In the genomic region with DNA sequence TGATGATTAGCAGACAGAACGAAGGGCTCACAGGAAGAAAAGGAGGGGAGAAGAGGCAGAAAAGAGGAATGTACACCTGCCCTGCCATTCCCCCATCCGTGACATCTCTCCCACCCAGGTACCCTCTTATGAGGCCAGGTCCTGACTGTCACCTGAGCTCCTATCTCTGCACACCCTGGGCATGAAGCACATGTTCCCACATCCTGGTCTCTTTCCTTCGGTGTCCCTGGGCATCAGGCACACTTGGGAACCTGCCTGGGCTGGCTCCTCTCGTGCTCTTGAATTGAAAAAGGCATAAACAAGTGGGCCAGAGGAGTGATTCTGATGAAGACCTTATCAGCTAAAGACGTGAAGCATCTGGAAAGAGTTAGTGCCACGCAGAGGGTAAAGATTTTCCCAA, we compare ENCODE assay signal across 5 mouse cellular contexts.
"Had no signal": no experiment of that assay in that cellular context is flagged by ENCODE, and none has a peak within 500 bp of the region (broad histone marks: within the 10 kb centered on the region; RNA-seq: fewer than 3 reads in every experiment).

No protein-coding gene starts in this region.

- DNase-seq: gastrocnemius, postnatal 36 days; liver, embryonic 13.5 days had no signal

- ATAC-seq: hindbrain, postnatal 0 days; intestine, postnatal 0 days; liver, postnatal 0 days had no signal
